Mouse (Mus musculus) kidney, postnatal 25 days (tissue): Measurements from ENCODE around the gene Pabpn1l.

Experiments
- DNase-seq, 2 experiments: peaks; one replicate each; pipeline ENCODE4 v3.0.0; 2021; ENCODE audit warnings: mixed read lengths in 2 of 2

Gene Pabpn1l

DNA sequence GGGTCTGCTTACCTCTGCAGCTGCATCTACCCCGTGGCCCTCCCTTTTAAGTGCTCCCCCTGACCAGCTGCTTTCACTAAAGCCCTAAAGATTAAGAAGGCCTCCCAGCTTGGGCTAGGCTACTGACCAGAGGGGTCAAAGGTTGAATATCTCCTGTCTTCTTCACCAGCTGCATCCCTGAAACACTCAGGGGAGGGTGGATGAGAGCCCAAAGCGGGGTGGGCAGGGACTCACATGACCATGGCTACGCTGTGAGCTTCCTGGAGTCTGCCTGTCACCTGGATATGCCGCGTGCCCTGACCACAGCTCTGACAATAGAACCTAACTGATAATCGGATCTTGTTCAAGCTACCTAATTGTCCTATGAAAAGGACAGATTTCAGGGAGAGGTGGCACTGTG is at the start of gene Pabpn1l:
Gene Pabpn1l, minus strand, starts transcription at position 13 of the 400 bp plus-strand sequence.
- DNase-seq: peak in 1 of 2 experiments; percentile 58

DNA sequence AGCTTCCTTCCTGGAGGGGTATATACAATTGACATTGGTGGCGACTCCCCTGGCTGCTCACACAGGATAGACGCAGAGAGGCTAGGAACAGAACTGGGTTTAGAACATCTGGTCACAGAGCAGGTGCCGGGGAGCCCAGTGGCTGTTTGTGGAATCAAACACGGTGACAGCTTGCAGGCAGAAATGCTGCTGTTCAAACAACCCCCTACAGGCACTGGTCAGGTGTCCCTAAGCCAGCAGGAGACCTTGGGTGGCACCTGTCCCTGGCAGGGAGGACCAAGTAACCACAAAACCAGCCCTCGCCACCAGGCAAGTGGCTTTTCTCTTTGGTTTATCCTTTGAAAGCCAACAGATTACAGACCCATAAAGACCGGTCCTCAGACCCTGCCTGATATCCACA is 49.4 kb upstream of the Pabpn1l start:
- DNase-seq: no peak

DNA sequence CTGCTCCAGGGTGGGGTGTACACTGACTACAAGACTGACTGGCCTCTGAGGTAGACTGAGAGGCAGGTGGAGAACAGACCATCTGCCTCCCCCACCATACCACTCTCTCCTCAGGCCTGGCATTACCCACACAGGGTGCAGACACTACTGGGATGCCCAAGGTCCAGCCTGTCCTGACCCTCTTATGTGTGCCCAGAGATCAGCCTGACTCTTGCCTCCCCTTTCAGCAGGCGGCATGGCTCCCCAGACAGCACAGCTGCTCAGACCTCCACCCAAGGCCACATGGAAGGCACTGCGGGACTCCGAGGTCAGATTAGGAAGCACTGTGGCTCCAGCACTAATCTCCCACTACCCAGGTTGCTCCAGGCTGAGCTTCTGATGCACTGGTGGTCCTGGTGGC is 48.2 kb upstream of the Pabpn1l start:
- DNase-seq: no peak

DNA sequence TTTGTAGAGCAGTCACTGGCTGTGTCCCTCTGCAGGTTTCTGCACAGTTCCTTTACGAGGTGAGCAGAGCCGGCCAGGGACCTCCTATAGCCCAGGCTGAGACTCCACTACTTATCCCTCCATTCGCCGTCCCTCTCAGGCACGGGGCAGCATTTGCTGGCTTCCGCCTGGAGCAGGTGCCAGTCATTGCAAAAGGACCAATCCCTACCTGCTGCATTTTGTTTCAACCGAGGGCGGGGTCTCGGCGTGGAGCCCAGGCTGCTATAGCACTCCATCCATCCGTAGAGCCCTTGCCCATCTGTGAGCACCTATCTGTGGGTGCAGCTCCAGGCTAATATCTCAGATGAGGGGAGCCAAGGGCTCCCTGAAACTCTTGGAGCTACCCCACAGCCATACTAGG is 47.5 kb upstream of the Pabpn1l start:
- no peak for DNase-seq

DNA sequence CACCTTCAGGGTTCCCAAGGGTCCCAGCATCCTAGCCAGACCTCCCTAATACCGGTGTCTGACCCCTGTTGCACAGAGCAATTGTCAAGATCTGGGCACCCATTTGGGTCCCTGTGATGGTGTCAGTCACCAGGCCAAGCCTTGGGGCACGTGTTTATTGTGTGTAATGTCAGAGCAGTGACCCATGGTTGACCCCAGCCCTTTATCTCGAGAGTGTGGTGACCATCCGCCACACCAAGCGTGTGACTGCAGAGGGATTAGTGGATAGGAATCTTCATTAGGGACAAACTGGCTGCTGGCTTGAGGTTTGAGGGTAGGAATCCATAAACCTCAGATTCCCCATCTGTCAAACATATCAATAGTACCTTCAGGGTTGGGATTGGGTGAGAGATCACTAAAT is 46.8 kb upstream of the Pabpn1l start:
- DNase-seq: no peak

DNA sequence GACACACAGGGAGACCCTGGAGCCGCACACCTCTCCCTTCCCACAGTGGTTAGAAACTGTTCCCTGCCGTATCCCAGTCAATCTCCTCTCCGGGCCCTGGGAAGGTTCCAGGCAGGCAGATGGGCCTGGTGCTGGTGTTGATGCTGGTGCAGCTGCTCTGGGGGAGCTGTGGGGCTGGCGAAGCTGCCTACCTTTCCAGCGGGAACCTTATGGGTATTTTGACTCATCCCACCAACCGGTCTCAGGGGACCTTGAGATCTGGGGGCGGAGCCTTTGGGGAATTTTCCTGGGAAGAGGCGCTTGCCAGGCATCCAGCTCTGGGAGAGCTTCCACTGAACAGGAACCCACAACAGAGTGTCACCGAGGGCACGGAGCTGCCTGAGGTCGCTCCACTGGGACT is 45.3 kb upstream of the Pabpn1l start:
- DNase-seq: peak; percentile 56 to 69

DNA sequence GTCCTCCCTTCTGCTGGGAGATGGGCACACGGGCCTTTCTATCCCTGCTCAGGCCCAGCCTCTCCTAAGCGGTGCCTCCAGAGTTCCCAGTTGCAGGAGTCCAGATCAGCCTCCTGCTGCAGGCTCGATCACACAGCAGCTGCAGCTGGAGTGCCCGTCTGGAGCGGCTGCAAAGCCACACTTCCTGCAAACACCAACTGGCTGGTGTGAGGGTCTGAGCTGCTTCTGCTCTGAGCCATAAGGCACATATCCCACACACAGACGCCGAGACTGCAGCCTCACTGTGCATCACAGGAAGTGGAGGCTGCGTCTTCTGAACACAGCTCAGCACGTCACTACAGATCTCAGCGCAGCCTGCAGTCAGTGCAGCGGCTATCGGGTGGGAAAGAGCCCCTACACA is 44.3 kb upstream of the Pabpn1l start:
- DNase-seq: no peak

DNA sequence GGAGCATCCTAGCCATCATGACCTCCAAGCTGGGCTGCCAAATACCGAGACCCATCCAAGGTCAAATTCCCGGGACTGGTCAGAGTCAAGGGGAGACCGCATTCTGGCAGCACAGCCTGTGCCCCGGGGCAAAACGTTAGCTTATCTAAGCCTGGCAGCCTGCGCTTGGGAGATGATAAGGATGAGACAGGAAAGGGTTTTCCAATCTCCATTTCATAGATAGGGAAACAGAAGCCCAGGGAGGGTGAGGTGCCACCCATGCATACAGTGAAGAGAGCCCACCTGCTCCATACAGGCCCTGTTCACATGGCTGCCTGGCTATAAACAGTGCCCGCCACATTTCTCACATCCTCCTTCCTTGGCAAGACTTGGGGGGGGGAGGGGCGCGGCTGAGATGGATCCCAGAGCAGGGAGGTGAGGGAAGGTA is 43.8 kb upstream of the Pabpn1l start:
- peak; percentile 59 to 84 for DNase-seq

DNA sequence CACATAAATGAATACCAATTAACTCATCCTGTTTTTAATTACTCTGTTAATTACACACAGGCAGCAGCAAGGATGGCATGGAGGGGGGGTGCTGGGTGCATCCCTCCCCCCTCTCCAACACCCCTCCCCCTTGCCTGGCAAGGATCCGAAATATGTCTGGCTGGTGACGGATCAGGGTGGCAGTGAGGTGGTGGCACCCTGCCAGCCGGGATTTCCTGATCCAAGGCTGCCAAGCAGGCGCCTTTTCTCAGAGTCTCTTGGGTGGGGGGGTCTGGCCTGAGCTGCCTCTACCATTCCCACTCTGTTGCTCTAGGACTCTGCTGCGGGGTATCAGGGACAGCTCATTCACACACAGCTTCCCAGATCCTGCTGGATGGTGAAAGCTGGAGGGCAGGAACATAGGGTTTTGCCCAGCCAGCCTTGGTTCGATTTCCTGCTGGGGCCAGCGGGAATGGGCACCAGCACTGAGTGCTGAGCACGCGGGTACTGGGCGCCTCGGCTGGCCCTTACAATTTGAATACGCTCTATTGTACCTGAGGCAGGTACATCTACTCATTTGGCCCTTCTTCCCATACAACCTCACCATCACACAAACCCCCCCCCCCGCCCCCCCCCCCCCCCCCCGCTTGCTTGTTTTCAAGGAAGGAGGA is 43.3 kb upstream of the Pabpn1l start:
- peak; percentile 87 to 90 for DNase-seq

DNA sequence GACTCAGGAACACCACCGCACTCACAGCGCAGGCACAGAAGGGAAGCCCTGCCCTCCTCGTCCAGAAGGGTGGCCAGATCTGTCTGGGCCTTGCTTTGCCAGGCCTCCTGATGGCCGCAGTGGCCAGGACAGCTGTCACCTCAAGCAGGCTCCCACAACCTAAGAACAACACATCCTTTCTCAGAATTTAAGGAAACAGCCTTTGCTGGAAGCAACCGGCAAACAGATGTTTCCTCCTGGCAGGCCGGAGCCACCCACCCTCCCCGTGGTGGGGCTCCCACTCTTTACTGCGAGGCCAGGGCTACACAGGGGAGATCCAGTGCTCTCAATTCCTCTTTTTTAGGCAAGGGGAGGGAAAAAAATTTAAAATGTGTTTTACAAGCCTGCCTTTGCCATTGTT is 42.7 kb upstream of the Pabpn1l start:
- peak; percentile 64 to 88 for DNase-seq

DNA sequence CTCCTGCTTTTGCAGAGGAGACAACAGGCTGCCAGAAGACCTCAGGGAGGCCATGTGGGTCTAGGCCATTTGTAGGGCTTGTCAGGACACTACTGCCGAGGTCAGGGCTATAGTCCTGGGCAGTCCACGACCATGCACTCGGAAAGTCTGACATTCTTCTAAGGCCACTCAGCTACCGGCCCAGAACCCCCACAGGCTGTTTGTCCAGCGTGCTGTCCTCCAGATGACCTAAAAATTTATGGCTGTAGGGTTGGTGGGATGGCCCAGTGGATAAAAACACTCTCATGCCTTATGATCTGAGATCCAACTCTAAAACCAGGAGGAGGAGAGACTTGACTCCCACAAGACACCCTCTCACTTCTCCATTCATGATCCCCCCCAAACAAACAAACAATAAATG is 41.1 kb upstream of the Pabpn1l start:
- peak in 1 of 2 experiments; percentile 55 for DNase-seq

DNA sequence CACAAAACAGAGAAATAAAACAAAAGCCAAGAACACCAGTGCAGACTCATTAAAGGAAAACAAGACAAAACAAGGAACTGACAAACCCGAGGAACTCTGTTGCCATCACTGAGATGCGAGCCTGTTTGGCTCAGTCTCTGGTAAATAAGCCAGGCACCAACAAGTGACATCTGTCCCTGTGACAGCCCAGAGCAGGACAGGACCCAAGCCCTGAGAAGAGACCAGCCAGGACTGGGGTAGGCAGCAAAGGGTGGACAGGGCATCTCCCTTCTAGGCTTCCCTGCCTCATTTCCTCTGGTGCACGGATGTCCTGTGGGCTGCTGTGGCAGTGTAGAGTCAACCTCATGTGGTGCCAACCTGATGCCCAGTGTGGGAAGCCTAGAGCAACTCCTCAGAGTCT is 40.6 kb upstream of the Pabpn1l start:
- DNase-seq: no peak

DNA sequence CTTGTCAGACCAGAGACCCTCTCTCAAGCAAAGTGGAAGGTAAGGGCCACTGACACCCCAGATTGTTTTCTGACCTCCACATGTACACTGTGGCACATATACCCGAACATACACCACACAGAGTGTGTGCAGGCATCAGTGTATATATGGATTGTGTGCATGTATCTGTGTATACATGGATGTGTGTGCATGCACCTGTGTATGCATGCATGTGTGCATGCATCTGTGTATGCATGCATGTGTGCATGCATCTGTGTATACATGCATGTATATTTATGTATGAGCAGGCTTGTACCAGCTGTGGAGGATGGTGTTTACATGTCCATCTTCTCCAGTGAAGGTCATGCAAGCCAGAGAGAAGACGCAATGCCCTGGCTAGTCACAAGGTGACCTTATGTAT is 39.4 kb upstream of the Pabpn1l start:
- no peak for DNase-seq

DNA sequence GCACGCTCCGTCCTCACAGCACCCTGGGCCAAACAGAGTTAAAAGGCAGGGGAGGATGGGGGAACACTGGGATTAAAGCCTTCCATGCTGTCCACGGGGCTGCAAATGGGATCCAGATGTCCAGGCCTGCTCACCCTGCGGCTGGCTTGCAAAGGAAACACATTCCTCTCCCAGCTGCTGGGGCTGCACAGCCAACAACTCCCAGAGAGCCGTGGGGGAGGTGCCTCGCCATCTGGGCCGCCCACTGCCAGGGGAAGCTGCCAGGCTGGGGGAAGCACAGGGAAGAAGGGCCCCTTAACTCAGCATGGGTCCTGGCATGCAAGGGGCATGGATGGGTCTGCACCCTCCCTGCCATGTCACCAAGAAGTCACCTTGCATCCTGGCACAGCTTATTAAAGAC is 38.6 kb upstream of the Pabpn1l start:
- DNase-seq: peak; percentile 69 to 82

DNA sequence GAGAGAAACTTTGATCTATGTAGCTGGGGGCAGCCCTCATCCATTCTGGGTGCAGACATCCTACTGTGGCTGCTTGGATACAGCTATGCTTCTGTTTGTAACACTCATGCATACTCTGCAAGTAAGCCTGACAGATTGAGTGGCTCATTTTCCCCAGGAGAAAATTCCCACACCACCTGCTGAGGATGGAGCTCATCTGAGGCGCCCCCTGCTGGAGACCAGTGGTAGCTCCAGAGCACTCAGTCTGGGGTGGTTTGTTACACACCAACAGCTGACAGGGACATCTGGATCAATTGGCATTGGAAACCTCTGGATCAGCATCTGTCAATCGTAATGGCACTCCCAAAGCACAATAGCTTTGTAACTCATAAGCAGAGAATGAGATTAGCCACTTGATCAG is 37.5 kb upstream of the Pabpn1l start:
- DNase-seq: peak in 1 of 2 experiments; percentile 47

DNA sequence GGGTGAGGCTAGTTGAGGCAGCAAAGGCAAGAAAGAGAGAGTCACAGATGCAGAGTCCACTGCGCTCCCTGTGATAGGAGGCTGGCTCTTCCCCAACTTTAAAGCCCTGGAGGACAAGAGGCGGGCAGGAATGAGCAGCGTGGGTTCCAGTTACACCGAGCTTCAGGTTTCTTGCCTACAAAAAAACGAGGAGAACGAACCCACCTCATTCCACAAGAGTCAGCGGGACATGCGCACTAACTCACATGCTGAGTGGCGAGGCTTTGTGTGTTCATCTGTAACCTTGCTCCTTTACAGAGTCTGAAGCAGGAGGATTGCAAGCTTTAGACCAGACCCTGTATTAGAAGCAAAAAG is 36.2 kb upstream of the Pabpn1l start:
- DNase-seq: no peak

DNA sequence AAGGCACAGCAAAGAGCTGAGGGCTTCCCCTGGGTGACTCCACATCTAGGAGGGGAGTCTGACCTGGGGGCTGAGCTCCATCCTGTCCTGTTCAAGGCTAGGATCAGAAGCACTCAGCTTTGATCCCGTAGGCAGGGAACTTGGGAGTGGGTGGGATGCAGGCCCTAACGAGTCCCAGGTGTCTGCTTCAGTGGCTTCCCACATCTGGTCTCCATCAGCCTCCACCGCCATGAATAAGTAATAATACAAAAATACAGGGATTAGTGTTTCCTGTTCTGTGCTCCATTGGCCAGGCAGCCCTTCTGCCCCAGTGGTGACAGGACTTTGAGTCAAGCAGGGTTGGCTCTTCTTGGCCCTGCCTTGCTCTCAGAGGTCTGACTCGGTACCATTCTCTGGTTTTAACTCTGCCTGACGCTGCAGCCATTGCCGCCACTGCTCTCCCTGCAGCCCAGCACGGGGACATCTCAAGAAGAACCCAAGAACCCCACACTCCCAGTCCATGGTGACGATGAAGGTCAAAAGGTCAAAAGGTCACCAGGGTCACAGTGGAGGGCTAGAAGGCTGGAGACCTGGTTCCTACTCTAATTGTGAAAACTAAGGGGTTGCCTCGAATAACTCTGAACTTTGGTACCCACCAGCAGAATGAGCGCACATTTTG is 35.7 kb upstream of the Pabpn1l start:
- no peak for DNase-seq

DNA sequence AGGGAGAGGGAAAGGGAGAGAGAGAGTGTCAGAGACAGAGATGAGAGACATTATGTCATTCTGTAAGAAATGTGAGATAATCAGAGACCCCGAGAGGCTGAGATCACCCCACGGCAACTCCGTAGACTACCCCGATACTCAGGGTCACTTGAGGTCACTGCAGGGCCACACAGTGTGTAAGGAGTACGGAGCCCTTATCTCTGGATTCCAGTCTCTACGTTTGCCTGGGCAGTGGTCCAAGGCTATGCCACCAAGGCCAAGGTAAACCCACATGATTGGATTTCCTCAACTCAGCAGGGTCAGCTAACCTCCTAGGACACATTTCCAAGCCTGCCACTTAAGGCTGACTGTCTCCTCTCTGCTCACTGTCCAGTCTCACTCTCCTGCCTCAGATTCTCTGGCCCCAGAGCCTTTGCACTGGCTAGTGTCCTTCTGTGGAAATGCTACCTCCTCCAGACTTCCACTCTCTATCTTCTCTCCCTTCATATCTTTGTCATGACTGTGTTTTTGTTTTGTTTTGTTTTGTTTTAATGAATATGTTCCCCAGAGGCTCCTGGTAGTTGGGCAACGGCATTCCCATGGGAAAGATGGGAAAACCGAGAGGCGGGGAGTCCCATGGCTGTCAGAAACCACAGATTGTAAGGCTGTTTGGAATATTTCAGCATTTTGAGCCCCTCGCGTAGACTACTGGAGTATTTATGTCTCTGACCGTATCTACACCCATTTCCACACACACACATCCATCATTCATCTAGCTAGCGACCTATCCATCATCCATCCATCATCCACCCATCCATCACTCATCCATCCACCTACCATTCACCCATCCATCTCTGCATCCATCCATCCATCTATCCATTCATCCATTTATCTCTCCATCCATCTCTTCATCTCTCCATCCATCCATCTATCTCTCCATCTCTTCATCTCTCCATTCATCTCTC is 33.8 kb upstream of the Pabpn1l start:
- DNase-seq: peak; percentile 62 to 64

DNA sequence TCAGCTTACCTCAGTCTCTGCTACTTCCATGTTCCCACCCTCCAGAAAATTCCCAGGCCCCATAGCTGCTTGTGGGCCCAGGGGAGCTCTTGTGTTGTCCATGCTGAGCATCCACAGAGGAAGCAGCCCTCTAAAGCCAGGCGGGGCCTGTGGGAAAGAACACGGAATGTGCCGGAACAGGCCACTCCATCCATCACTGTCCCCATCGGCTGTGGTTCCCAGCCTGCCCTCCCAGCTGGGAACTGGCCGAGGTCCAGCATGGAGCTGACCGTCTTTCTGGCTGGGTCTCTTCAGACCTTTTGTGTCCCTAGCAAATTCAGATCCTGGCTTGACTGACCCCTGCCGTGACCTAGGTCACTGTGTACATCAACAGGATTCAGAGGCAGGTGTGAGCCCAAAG is 32.2 kb upstream of the Pabpn1l start:
- peak; percentile 86 to 93 for DNase-seq

DNA sequence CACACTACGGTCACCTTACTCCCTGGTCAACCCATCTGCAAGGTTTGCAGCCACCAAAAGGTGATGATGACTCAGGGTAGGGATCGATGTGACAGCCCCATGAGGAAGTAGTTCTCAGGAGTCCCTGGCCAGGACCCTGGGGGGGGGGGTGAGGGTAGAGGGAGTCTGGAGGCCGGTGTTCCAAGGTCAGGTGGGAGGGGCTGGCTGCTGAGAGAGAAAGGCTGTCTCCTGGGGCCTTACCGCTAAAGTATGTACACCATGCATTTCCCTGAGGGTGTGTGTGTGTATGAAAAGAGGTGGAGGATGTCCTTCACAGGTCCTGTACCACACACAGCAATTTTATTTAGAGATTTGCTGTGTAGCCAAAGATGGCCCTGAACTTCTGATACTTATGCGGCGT is 30.1 kb upstream of the Pabpn1l start:
- DNase-seq: no peak

DNA sequence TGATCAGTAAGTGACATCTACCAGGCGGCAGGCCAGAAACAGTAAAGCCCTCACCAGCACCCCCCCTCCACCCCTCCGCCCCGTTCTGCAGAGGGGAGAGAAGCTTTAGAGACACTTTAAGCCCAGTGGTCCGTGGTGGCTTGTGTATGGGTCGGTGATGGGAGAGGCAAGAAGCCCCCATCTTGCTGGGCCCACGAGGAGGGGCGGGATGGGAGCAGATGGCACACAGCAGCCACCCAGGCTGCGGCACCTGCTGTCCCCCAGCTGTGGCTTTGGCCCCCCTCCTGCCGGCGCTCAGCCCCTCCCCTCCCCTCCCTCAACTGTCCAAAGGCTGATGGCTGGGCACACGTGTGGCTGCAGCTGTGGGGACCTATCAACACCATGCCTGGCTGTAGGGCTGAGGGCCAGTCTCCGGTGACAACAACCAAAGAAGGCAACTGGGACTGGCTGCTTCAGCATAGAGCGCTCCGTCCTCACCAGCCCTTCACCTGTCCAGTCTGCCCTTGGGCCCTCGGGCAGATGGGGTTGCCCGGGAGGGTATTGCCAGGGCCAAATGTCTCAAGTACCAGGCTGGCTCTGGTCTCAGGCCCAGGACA is 28.9 kb upstream of the Pabpn1l start:
- no peak for DNase-seq

DNA sequence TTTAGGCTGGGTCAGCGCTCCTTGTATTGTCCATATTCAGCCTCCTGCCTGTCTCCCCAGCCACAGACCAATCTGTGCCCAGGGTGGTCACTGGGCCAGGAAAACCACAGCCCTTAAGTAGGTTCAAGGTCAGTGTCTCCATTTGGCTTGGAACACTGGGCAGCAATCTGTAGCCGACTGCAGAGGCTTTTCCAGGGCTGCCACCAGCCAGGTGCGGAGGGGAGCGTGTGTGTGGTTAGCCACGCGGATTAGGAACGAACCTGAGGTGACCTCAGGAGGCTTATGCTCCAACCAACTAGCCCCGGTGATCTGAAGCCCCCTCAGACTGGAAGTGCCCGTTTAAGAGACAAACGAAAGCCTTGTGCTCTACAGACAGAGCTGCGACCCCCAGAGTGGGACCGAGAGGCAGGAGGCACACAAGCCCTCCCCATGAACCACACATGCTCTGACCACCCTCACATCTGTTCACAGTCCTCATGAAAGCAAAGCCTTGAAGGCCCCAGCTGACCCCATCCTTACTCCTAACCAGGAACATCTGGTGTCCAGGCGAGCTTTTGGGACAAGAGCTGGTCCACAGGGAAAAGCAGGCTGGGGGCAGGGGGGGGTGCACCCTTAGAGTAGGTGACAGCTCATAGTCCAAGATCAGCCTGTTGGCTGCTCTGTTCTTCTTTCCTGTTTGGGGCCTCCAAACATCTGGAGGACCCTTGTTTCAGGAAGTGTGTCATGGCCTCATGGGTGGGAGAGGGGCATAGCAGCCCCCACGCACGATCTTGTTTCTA is 25.8 kb upstream of the Pabpn1l start:
- no peak for DNase-seq

DNA sequence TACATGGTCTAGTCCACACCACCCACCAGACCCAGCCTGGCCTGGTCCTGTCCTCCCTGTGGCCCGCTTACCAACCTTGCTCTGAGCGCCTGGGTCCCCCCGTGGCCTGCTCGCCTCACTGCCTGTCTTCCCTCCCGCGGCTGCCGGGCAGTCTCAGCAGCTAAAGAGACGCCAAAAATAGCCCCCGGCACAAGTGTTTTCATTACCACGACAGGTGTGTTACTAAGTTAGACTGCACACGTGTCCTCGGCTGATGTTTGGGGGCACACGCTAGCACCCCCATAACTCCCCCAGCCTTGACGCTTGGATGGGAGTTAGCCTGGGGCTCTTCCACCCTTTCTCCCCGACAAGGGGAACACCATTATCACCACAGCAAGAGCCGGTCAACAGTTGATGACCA is 23.8 kb upstream of the Pabpn1l start:
- DNase-seq: no peak
